Mouse (Mus musculus) cerebellum, adult 11-12 months (tissue): ENCODE data around the gene Hsf2bp.

Experiments
- DNase-seq: peaks from one replicate; pipeline ENCODE4 v3.0.0; 2022

The Hsf2bp gene

GRCm38 (mm10) chr17:31979888-31980287, 56.3 kb downstream of the Hsf2bp start:
- no peak for DNase-seq

GRCm38 (mm10) chr17:31977131-31977530, 59.0 kb downstream of the Hsf2bp start:
- no peak for DNase-seq

GRCm38 (mm10) chr17:31976501-31976900, 59.6 kb downstream of the Hsf2bp start:
- DNase-seq: no peak

DNA sequence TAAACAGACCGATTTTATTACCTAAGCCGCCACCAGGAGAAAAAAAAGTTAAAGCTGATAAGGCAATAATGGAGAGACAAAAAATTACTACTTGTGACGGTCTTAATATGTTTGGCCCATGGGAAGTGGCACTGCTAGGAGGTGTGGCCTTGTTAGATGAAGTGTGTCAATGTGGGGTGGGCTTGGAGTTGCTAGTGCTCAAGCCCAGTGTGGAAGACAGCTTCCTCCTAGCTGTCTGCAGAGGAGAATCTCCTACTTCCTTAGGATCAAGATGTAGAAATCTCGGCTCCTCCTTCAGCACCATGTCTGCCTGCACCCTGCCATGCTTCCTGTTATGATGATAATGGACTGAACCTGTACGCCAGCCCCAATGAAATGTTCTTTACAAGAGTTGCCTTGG, 61.5 kb downstream of the Hsf2bp start:
- no peak for DNase-seq

- DNase-seq: no peak
These were observed 62.4 kb downstream of the Hsf2bp start for GRCm38 (mm10) chr17:31973664-31974230.

GRCm38 (mm10) chr17:31970890-31971289, 65.3 kb downstream of the Hsf2bp start:
- no peak for DNase-seq

DNA sequence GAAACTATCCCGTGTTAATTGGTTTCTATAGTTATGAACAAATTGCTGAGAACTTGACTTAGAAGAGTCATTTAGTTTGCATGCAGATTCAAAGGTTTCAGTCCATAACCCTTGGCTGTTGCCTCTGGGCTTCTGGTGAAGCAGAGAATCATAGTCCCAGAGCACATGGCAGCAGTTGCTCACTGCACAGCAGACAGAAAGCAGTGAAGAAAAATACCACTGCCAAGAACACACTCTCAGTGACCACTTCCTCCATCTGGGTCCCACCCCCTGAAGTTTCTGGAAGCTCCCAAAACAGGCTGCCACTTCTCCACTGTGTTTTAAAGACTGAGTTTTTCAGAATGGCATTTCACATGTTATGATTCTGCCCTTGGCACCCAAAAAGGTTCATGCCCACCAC, 67.3 kb downstream of the Hsf2bp start:
- DNase-seq: no peak

DNA sequence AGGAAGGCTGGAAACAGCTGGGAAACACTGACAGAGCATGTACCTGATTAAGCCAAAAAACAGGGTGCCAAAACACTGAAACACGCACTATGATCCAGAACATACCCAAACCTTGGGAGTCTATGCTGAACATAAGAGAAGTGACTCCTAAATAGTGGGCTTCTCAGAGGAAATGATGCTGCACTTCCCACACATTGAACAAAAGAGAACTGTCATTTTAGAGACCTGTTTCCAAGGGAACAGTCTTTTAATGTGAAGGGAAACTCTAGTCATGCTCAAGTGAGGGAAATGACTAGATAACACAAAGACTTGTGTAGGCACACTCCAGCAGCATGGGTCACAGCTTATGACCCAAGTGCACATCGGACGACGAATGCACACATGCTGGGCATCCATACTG, 68.8 kb downstream of the Hsf2bp start:
- DNase-seq: no peak

GRCm38 (mm10) chr17:31966566-31966965, 69.6 kb downstream of the Hsf2bp start:
- DNase-seq: no peak

GRCm38 (mm10) chr17:31965623-31966022, 70.5 kb downstream of the Hsf2bp start:
- no peak for DNase-seq

GRCm38 (mm10) chr17:31962930-31963329, 73.2 kb downstream of the Hsf2bp start:
- DNase-seq: no peak

DNA sequence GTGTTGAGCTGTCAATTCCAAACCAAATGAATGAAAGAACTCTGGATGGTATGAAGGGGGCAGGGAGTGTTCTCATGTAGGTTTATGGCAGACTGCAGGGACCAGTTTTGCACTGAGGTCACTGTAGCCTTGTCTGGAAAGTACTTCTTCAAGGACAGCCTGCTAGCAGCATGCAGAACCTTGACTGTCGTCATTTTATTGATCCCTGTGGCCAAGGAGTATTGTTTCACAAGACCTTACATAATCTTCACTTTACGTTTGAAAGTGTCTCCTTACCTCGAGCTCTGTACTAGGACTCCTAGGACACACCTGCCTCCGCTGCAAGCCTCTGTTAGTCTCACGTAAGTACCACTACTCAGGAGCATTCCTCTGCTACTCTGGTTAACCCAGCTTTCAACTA, 73.9 kb downstream of the Hsf2bp start:
- no peak for DNase-seq

- no peak for DNase-seq
These were observed 81.5 kb downstream of the Hsf2bp start for GRCm38 (mm10) chr17:31954551-31955140.

- DNase-seq: no peak
These were observed 87.1 kb downstream of the Hsf2bp start for GRCm38 (mm10) chr17:31949076-31949475.

DNA sequence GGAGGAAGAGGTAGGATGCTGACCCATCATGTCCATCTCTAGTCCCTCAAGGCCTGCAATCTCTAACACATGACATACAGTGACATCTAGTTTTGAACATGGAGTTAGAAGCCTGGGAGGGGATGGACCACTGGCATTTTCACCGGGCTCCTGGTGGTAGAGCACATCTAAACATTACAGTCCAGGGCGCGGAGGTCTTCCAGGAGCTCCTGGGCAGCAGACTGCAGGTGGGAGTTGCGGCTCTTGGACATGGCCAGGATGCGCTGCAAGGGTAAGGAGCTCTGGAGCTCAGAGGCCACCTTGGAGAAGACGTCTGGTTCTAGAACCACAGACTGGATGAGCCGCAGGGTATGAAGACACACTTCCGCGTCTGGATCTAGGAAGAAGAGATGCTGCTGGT, 89.7 kb downstream of the Hsf2bp start:
- DNase-seq: no peak

GRCm38 (mm10) chr17:31943881-31944539, 92.1 kb downstream of the Hsf2bp start:
- DNase-seq: no peak

- DNase-seq: no peak
These were observed 94.5 kb downstream of the Hsf2bp start for GRCm38 (mm10) chr17:31941616-31942015.

GRCm38 (mm10) chr17:31940607-31941006, 95.5 kb downstream of the Hsf2bp start:
- DNase-seq: no peak

GRCm38 (mm10) chr17:31939292-31940060, 96.7 kb downstream of the Hsf2bp start:
- DNase-seq: no peak

- no peak for DNase-seq
These were observed 97.4 kb downstream of the Hsf2bp start for GRCm38 (mm10) chr17:31938539-31939260.

DNA sequence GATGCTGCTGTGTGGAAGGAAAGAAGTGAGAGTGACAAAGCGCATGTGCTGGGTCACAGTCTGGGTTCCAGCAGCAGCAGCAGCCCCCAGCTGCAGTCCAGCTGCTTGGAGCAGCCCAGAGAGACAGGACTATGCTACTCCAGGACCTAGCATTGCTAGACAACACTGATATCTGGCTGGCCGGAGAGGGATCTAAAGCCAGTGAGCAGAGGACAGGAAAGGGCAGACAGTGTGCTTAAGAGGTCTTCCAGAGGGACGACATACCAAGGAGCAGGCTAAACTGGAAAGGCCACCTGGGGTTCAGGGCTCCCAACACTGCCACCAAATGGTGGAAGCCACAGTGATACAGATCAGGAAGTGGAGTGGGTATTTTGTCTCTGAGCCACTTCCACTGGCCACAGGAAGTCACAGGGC, 99.0 kb downstream of the Hsf2bp start:
- no peak for DNase-seq

DNA sequence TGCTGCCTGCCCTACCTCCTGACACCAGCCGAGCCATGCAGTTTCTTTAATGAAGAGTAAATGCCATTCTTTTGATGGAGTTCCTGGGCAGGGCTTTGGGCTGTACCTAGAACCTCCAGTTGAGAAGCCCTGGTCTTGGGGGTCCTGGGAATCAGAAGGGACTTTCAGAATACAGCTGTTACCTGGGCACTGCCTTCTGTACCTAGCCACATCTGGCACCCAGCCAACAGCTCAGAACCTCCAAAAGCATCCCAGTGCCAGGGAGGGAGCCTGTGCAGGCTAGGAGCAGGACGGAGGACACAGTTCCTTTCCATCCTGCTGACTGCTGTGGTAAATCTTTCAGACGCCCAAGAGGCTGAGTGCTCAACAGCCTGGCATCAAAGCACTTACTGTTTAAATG, 100.3 kb downstream of the Hsf2bp start:
- no peak for DNase-seq
